Mouse (Mus musculus) right cerebral cortex, adult 18-20 months (tissue): ENCODE results near the gene Hopx.
A peak's percentile ranks its signal among the peaks of the same experiment; 100 is the strongest.

Experiments
- DNase-seq: peaks from one replicate; pipeline ENCODE4 v3.0.0; 2022; ENCODE audit warnings: mixed read lengths

Gene Hopx

DNA sequence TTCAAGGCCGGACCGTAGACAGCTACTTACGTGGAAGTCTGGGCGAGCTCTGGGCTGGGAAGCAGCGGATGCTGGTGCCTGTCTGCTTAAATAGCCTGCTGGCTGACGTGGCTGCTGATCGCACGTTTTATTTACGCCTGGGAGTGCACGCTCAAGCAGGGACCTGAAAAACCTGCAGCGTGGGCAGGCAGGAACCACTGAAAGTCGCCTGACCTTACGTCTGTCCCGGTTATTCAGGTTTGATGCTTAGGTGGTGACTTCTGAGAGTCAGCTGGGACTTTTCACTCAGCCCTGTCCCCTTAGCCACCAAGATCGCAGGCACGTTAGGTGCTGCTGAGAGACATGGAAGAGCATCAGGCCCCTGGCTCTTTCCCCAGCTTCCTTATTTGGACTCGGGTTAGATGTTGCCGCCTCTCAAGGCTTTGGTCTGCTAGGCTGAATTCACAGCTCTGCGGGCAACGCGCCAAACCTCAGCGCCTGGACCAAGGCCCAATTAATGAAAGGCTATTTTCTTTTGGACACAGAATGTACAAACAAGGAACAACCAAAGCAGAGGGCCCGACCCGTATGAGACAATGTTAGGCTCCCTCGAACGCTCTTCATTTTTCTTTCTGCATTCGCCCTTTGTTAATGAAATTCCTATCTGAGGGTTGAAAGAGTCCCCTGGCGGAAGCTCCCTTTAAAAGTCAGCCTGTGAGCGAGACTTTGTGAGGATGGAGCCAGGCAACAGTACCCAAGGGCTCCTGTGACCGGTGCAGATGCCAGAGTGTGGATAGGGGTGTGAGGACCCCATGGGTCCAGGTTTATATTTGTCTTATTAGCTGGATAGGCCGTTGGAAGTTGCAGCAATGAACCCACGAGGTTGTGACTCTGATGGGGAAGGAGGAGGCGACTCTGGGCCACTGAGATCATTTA, at the start of gene Hopx:
Gene Hopx (minus strand): TSS at position 305 of the 915 bp plus-strand sequence.
- DNase-seq, result peak; percentile 25

DNA sequence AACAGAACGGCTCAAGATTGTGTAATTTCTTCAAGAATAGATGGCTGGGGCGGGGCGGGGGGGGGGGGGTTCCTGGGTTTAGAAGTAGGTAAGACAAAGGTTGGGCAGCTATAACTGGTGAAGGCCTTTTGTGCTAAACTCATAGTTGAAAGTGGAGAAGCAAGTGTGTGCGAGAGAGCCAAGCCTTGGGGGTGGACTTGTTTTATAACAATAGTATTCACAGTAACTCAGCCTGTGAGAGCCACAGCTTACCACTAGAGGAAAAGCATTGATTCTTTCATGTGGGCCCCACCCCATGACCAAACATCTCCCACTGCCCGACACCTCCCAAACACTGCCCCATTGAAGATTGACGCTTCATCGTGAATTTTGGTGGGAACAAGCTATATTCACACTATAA, 48.7 kb upstream of the Hopx start:
- DNase-seq, result no peak

DNA sequence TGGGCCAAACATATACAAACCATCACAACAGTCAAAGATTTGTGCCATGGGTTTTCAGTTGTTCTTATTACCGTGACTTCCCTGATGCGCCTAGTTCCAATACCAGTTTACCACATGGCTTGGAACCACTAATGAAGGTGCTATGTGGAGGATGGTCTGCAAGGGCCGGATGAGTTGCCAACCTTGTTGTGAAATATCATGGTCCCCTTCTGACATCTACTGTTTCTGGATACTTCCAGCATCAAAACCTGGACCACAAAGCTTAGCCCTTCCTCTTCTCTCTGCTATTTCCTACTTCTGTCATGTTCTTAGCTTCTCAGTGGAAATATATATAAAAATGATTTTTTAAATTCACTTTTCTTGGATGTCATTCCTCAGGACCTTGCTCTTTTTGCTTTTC, 47.6 kb upstream of the Hopx start:
- DNase-seq, result no peak

DNA sequence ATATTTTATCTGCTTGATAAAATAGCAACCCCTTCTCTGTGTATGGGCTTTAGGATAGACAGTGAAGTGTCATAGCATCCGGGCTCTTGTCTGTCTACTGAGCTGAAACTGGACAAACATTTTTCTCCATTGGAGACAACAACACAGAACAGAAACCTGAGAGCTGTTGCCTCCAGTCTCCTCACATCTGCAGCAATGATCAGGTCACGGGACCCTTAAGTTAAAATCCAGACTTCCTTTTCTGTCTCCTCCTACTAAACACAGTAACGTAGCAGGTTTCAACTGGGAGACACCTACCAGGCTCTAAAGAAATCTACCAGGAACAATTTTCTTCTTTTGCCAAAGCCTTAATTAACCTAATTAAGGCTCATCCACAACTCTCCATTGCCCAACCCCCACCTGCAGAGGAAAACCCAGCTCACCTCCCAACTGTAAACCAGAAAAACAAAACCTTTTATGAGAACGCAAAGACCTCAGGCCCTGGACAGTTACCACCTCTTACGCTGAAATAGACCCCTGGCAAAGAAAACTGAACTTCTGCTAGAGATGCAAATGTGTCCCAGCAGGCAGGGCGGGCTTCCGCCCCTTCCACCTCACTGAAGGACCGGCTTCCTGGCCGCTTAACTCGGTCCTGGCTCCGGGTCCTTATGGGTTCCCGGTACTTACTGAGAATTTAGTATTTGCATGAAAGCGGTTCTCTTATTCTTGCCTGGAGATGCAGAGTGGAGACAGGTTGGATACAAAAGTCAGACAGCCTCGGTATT, 43.0 kb upstream of the Hopx start:
- no peak for DNase-seq

DNA sequence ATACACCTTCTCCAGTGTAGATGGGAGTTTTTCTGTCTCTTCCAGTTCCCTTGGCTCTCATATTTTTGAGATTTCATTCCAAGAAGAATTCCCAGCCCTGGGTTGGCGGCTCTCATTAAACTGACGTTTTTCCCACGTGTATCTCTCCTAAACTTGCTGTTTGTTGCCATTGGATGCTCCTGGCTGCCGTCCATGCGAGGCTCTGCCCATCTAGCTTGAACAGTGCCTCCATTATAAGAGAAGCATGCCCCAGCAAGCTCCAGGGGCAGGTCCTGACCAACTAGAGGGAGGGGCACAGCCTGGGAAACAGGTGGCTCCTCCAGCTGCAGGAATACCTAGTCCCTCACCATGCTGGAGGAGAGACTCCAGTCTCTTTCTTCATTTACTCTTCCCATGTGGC, 42.0 kb upstream of the Hopx start:
- no peak for DNase-seq

DNA sequence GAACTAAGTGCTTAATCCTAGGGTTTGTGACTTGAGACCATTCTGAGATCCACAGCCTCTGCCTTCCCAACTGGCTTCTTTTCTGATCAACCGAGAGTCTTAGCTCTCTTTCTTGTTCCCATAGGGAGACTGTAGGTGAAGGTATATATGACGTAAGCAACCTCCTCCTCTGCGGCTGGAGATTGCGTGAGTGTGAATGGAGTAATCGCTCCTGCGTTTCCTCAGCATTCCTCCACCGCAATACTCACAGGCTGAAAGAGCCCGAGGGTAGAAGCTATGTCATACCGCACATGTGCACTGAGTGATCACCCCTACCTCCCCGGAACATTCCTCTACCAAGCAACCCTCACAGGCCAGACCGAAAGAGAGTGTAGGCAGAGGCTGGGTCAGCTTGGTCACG, 40.6 kb upstream of the Hopx start:
- DNase-seq, result no peak

DNA sequence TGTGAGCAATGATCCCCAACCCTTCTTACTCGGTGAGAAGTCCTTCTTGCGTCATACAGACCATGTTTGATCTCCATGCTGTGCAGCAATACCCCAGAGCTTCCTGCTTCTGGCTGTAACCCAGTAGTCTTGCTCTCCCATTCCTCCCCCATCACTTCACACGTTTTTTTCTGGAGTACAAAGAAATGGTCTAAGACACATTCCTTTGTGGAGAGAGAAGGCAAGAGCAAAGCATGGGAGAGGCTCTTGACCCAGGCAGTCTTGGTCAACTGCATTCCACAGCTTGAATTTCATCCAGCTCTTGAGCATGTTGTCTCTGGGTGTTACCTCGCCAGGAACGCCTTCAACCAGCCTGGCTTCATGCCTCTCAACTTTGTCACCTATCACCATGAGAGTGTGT, 39.9 kb upstream of the Hopx start:
- no peak for DNase-seq

DNA sequence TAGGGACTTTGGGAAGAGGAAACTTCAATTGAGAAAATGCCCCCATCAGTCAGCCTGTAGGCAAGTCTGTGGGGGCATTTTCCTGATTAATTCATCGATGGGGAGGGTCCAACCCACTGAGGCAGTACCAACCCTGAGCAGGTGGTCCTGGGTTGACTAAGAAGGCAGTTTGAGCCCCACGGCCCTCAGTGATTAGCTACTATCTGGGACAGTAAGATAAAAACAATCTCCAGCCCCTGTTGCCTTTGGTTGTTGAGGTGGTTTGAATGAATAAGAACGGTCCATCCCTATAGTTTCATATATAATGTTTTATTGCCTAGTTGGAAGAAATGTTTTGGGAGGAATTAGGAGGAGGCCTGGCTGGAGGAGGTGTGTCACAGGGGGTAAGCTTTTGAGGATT, 36.8 kb upstream of the Hopx start:
- no peak for DNase-seq

DNA sequence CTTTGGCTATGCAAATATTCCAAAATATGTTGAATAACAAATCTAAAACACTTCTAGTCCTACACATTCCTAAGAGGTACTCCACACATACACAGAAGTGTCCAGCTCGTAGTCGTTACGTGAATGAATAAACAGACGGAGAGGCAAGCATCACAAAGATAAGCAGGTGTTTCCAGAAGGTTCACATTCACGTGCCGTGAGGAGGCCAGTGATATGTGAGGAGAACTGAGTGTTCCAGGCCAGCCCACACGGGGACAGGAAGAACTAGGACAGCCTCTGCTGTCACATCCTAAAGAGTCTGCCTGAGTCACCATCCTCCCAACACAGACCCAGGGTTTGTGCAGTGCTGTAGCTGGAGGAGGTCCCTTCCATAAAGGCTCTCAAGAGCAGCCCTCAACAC, 36.2 kb upstream of the Hopx start:
- peak; percentile 65 for DNase-seq

DNA sequence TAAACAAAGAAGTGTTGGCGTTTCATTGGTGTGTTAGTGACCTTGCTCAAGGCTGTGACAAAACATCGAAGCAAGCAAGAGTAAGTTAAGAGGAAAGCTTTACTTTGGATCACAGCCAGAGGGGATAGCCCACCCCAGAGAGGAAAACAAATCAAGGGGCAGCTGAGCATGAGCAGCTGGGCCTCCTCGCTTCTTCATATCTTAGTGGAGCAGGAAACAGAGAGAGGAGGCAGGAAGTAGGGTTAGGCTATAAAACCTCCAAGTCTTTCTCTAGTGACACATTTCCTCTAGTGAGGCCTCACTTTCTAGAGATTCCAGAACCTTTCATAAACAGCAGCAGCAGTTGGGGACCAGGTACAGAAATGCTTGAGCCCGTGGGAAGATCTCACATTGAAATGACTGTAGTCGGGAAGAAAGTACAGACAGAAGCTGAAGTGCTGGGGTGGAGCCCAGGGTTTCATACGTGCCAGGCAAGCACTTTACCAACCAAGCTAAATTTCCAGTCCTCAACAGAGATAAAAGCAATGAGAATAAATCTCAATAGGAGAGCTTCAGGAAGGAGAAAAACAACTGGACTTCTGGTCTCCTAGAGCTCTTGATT, 33.2 kb upstream of the Hopx start:
- DNase-seq, result peak; percentile 46

DNA sequence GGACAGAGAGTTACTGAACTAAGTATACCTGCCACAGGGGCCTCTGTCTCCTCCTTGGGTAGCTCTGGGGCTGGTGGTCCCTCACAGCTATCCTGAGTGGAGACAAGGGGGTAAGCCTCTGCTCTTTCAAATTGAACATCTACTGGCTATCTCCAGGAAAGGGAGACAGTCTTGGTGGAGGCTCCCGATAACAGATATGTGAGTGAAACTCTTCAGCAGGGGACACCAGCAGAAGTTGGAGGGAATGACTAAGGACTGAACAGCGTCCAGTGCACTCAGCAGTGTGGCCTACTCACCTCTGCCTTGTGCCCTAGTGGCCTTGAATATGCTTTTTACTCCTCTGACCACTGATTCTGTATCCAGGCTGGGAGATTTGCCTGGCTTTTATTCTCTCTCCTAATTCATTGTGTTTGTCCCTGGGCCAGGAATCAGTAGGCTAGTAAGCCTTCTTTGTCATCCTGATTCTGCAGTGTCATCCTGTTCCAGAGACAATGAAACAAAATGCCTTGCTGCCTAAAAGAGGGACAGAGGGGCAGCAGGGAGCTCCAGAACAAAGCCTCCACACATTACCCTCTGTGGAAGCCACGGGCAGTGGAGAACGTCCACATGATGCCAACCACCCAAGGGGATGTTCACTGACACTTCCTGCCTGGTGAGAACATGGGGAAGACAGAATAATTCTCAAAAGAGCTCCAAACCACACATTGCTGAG, 31.7 kb upstream of the Hopx start:
- peak; percentile 8 for DNase-seq

DNA sequence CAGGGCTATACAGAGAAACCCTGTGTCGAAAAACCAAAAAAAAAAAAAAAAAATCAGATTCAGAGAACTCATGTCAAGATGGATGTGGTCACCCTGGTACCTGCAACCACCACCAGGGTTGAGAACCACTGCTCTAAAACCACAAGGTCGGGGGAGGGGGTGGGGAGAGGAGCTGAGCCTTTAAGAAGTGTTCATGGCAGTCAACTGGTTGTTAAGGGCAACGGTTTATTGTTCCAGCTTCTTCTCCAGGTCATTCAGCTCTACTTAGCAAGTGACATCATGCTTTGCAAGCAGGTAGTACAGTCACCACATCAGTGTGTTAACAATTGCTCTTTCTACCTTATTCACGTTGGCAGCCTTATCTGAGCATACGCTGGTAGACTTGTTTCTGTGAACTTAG, 29.7 kb upstream of the Hopx start:
- DNase-seq, result no peak

DNA sequence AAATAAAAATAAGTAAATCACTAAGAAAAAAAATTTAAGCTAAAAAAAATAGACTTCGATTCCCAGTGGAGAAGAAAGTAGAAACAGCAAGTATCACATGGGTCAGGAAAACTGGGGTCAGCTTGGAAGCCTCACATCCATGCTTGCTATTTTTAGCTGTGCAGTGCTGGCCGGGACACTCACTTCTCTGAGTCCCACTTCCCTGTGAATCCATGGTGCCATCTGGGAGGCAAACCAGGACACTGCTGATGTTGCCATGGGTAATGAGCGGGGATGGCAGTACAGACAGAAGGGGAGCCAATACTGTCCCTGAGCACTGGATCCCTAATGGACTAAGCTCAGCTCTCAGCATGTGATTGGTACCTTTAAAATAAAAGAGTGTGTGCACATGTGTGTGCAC, 28.2 kb upstream of the Hopx start:
- DNase-seq, result no peak

DNA sequence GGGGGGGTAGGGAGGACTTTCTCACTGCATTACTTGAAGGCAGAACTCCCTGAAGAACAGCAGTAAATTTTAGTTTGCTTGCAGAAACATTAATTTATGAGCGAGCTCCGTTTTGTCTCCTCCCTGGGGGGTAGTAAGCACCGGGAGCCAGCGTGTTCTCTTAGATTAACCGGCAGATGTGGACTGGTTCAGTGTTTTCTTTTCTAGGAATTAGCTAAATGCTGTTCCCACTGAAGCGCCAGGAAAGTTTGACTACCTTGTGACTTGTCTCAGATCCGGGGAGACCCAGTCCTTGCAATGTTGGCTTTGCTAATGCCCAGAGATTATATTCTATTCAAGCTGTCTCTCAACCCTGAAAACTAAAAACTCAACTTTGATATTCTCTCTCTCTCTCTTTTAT, 26.4 kb upstream of the Hopx start:
- DNase-seq, result no peak

DNA sequence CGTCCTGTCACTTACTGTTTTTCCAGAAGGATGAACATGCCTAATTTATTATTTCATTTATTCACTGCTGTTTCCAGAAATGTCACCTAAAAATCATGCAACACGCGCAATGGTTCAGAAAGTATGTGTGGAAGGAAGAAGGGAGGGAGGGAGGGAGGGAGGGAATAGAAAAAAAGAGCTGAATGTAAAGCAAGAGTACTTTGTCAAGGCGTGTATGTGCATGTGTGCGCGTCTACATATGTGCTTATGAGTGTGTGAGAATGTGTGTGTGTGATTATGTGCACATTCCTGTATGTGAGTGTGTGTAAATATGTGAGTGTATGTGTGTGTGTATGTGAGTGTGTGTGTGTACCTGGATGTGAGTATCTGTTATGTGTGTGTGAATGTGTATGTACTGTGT, 25.9 kb upstream of the Hopx start:
- DNase-seq, result no peak

DNA sequence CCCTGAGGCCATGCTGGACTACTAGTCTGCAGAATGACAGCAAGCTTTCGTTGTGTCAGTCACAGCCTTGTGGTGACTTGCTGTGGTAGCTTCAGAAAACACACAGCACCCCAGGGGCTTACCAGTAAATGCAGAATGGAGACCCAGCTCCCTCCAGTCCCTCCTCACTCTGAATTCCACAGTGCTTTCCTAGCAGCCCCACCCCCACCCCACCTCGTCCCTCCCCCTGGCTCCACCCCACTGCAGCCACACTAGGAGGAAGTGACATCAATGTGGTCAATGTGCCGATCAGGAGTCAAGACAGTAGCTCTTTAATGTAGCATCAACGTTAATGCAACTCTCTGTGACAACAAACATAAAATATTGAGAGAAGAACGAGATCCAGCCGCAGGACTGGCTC, 25.2 kb upstream of the Hopx start:
- no peak for DNase-seq

DNA sequence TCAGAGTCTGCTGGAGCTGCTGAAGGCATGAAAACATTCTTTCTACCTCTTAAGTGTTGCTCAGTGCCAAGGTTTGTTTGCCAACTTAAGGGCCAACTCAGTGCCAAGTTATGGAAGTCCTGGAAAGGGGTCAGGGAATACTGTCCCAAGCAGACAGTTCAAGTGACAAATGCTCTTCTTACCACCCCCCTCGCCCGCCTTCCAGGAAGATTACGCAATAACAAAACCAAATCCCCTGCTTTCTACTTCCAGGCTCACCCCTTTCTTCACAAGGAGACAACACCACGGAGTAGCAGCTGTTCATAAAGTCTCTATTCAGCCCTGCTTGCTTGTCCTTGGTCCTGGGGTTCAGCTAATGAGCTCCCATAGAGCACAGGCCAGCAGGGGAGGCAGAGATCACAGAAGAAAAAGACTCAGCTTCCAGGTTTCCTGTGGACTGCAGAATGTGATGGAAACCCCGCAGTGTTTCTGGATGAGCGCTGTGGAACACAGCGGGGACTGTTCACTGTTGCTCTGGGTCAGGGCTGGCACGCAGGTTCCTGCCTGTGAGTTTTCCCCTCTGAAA, 22.9 kb upstream of the Hopx start:
- no peak for DNase-seq

DNA sequence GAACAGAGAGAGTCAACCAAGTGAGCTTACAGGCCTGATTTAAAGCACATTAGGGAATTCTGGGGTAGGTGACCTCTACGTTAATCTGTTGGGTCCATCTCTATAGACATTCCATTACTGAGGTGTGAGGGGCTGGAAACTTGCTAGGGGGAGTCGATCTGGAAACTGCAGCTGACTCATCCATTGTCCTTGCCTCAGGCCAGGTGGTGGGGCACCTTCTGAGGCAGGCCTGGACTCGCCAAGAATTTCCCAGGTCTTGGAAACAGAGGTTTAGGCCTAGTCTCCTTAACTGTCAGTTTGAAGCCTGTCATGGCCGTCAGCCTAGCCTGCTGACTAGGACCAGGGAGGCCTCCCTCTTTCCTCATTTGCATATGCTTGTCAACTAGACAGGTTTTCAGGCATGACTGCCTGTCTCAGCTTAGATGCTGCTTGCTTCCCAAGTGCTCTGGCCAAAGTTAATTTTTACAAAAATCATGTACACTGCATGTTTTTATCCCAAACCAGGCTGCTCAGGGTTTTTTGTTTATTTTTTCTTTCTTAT, 21.8 kb upstream of the Hopx start:
- no peak for DNase-seq

DNA sequence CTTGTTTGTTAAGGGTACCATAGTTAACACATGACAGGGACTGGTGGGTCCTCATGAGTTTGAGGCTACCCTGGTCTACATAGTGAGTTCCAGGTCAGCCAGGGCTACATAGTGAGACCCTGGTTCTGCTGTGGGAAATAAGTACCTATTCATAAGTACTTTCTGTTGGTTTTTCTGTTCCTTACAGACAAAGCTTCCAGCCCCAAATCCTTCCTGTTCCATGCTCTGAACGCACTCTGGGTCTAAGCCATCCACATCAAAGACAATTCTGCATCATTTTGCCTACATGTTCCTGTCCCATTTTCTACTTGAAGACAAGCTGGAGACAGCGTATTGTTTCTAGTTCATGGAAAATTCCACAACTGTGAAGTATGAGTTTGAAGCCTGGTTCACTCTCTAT, 20.0 kb upstream of the Hopx start:
- no peak for DNase-seq

DNA sequence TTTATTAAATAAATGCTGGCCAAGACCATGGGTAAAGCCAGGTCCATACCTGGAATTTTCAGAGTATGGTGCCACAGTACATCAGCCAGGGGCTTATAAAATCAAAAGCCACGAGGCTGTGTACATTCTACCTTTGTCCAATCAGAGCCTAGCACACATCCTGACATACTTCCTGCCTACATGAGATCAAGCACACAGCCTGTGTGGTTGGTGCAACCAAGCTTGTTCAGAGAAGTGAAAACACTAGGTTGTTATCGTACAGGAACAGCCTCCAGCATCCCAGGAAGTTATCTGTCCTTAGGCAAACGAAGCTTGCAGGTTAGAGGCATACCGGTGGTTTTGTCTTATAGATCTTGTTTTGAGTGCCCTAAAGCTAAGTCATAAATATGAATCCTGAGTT, 19.5 kb upstream of the Hopx start:
- DNase-seq, result no peak

DNA sequence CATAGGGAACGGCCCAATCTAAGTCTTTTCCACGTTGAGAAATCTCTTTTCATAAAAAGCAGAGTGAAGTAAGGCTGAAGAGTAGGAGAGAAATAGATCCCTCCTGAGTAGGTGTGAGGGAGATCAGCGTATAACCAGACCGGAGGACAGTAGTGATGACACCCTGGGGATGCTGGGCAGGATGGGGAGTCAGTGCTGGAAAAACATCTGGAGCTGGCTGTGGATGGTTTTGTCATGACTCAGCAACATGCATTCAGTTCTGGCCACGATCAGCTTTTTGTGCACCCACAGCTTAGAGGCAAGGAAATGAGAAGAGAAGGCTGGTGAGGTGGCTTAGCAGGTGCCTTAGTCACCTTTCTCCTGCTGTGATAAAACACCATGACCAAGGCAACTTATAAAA, 19.0 kb upstream of the Hopx start:
- no peak for DNase-seq

DNA sequence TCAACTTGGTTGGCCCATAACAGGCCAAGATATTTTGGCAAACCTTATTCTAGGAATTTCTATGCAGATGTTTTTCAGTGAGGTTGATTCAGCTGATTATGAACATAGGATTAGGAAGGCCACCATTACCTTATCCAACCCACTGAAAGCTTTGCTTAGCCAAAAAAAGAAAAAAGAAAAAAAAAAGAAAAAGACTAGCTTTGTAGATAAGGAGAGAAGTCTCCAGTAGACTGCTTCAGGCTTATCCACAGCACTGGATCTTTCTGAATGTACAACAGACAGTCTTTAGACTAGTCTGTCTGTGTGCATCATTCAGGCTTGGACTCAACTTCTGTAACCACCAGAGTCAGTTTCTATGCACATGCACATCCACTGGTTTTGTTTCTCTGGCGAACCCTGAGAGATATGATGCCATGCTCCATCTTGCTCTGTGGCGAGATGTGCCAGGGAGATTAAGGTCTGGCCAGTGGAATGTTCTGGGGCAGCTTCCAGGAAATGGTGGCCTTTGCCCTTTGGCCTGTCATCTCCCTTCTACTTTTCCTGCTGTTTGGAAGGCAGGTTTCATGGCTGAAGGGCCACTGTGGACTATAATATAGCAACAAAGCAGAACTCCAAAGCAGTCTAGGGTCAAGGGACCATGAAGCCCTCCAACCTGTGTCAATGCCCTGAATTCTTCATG, 17.7 kb upstream of the Hopx start:
- DNase-seq, result no peak
